Mouse (Mus musculus): ENCODE results near the gene Il31. TPM values are rescaled to one million over a fixed set of nuclear protein-coding genes. Genes with fewer than 3 reads are reported as not detected.

Il31 gene
- not detected in 2 replicates for polyA plus RNA-seq (2015; fragmentation: Nextera tagmentation; extraction: Ambion mirVana)

DNA sequence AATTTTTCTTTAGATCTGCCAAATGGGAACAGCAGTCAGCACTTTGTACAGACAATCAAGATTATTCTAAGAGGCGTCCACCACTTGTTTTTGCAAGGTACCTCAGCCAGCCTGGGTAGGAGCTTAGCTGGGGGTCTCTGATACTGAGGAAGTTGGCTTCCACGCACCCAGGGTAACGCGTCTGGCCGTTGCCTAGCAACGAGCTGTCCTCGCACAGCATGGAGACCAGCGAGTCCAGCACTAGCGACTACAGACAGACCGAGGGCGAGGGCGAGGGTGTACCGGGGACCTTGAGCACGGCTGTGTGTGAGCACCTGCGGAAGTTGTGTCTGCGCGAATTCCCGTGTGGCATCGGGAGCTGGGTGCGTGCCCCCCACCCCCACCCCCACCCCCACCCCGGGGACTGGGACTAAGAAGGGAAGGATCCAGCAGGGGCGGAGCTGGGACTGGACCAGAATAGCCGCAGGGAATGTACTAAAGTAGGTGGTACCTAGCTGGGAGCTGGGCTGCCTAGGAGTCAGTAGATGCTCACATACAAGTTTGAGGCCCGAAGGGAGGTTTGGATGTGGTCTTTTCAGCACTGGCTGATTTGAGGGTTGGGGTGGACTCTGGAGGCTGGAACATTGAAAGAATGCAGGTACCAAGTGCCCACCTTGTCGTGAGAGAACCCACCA, at the start of gene Il31, which contains the start of gene Lrrc43:
Gene Il31 (minus strand): TSS at position 378 of the 674 bp plus-strand sequence.
Gene Lrrc43 (plus strand): TSS at position 194 of the 674 bp plus-strand sequence.
- peak; percentile 18 for DNase-seq (ENCODE audit: low spot score)
- WGBS: 8% methylated on average over 25 of the region's 25 CpGs
- Histone ChIP-seq H3K36me3 (ENCODE audit: insufficient read depth, low read length) (no peaks in the 10 kb centered on the region), H3K9me3 (ENCODE audit: low read length) (no peaks in the 10 kb centered on the region), H3K27ac (ENCODE audit: low read length) (no peak within 1 kb of the TSS), H3K9ac (replicated peaks; ENCODE audit: low read depth) (no peak within 1 kb of the TSS), H3K4me2 (replicated peaks; ENCODE audit: low read depth, low read length) (0 out of 2 replicates have a peak within 1 kb of the TSS, but pooled peaks have one; percentile 25), H3K27me3 (replicated peaks; ENCODE audit: insufficient read depth, low read length) (peaks cover 6% of the 10 kb centered on the region; the same call in 1 of the 2 replicates), H3K4me1 (ENCODE audit: insufficient read depth, low read depth, low read length) (no peaks in the 10 kb centered on the region), H3K4me3 (ENCODE audit: low read depth, low read length) (no peak within 1 kb of the TSS)
- 0 out of 2 replicates have a peak, but pooled peaks have one; percentile 16 for ATAC-seq
- TF ChIP-seq EP300 (IDR thresholded peaks at IDR 0.05) (no peak), CTCF (IDR thresholded peaks at IDR 0.05) (no peak)

DNA sequence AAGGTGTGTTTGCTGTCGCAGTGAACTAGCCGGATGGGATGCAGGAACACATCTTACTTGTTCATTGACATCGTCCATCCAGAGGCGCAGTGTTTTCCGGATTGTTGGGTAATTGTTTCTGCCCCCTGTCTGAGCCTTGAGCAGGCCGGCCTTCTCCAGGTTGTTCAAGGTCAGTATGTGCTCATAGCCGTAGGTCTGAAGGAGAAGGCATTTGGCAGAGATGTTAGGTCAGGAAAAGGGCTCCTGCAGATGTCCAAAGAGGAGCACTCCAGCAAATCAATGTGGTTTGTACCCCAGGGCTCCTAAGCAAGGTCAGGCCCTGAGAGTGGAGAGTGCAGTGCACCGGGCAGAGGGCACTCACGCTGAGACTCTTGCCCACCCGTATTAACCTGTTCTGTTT, 44.5 kb upstream of the Il31 start:
- H3K4me2 ChIP-seq (replicated peaks; ENCODE audit: low read depth, low read length): no peak overlapping the region
- peaks cover 38% of the 10 kb centered on the region for H3K36me3 ChIP-seq (ENCODE audit: insufficient read depth, low read length)
- ATAC-seq (no peak), DNase-seq (ENCODE audit: low spot score) (no peak)
- H3K4me1 ChIP-seq (ENCODE audit: insufficient read depth, low read depth, low read length): no peaks in the 10 kb centered on the region
- no peaks in the 10 kb centered on the region for H3K9me3 ChIP-seq (ENCODE audit: low read length)
- no peak for TF ChIP-seq EP300 (IDR thresholded peaks at IDR 0.05)
- no peak for TF ChIP-seq CTCF (IDR thresholded peaks at IDR 0.05)
- H3K27me3 ChIP-seq (replicated peaks; ENCODE audit: insufficient read depth, low read length): no peaks in the 10 kb centered on the region
- H3K4me3 ChIP-seq (ENCODE audit: low read depth, low read length): no peak overlapping the region
- no peak overlapping the region for H3K27ac ChIP-seq (ENCODE audit: low read length)
- no peak overlapping the region for H3K9ac ChIP-seq (replicated peaks; ENCODE audit: low read depth)
- WGBS: 87% methylated on average over 10 of the region's 10 CpGs

DNA sequence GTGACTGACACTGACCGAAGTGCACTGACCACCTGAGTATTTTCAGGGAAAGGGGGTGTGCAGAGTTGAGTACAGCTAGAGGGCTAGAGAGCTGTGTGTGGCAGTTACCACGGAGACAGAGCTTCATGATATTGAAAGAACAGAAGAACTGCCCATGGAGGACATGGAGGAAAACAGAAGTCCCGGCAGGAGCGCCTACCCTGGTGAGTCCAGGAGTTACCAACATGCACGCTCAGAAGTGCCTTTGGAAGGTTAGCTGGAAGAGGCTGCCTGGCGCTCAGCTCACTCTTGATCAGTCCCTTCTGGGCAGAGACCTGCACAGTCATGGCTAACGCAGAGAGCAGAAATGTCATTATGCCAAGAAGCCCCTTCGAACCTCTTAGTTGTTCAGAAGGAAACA, 40.8 kb upstream of the Il31 start:
- no peaks in the 10 kb centered on the region for H3K9me3 ChIP-seq (ENCODE audit: low read length)
- no peak for TF ChIP-seq EP300 (IDR thresholded peaks at IDR 0.05)
- TF ChIP-seq CTCF (IDR thresholded peaks at IDR 0.05): no peak
- 79% methylated on average over 8 of the region's 8 CpGs for WGBS
- H3K27ac ChIP-seq (ENCODE audit: low read length): no peak overlapping the region
- DNase-seq (ENCODE audit: low spot score) (no peak), ATAC-seq (no peak)
- no peaks in the 10 kb centered on the region for H3K4me1 ChIP-seq (ENCODE audit: insufficient read depth, low read depth, low read length)
- H3K4me2 ChIP-seq (replicated peaks; ENCODE audit: low read depth, low read length): no peak overlapping the region
- H3K27me3 ChIP-seq (replicated peaks; ENCODE audit: insufficient read depth, low read length): no peaks in the 10 kb centered on the region
- peaks cover 29% of the 10 kb centered on the region for H3K36me3 ChIP-seq (ENCODE audit: insufficient read depth, low read length)
- H3K4me3 ChIP-seq (ENCODE audit: low read depth, low read length): no peak overlapping the region
- no peak overlapping the region for H3K9ac ChIP-seq (replicated peaks; ENCODE audit: low read depth)

DNA sequence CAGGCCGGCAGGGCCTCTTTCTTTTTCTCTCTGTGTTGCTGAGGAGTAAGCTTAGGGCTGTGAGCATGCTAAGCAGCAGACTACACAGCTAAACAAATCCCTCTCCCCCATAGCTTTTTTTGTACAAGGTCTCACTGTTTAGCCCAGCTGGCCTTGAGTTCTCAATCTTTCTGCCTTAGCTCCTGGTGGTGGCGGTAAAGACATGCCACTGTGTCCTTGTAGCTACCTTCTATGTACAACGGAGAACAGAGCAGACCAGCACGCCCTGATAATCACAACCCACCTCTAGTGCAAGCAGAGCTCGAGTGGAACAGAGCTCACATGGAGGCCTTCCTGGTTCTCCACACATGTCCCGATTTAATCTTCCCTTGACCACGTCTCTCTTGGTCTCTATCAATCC, 39.4 kb upstream of the Il31 start:
- peaks cover 5% of the 10 kb centered on the region; the same call in 1 of the 2 replicates for H3K4me1 ChIP-seq (ENCODE audit: insufficient read depth, low read depth, low read length)
- no peak overlapping the region for H3K27ac ChIP-seq (ENCODE audit: low read length)
- H3K36me3 ChIP-seq (ENCODE audit: insufficient read depth, low read length): peaks cover 18% of the 10 kb centered on the region; the same call in 1 of the 2 replicates
- H3K4me3 ChIP-seq (ENCODE audit: low read depth, low read length): no peak overlapping the region
- no peak overlapping the region for H3K4me2 ChIP-seq (replicated peaks; ENCODE audit: low read depth, low read length)
- DNase-seq (ENCODE audit: low spot score) (no peak), ATAC-seq (no peak)
- TF ChIP-seq EP300 (IDR thresholded peaks at IDR 0.05) (no peak), CTCF (IDR thresholded peaks at IDR 0.05) (no peak)
- H3K27me3 ChIP-seq (replicated peaks; ENCODE audit: insufficient read depth, low read length): no peaks in the 10 kb centered on the region
- H3K9me3 ChIP-seq (ENCODE audit: low read length): no peaks in the 10 kb centered on the region
- 68% methylated on average over 7 of the region's 7 CpGs for WGBS
- H3K9ac ChIP-seq (replicated peaks; ENCODE audit: low read depth): no peak overlapping the region

DNA sequence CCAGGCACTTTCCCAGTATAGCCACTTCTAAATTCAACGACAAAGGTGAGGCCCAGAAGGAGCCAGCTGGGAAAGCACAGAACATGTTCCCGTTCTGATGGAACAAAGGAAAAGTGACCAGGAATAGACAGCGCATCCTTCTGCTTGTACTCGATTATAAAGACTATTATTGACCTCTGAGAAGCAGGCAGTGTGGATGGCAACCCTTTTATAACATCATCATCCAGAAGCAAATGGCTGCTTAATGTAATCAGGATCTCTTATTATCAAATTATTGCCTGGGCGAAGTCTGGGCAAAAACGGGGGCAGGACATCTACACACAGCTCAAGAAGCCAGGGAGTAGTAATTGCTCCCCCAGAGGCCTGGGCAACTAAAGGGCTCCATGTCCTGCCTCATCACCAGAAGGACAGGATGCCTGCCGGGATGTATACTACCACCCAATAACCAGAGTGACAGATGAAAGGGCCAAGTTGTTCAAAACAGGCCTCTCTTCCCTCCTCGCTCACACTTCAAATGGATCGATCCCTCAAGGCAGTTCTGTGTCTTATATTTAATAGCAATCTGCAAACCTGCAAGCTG, 36.7 kb upstream of the Il31 start:
- Histone ChIP-seq H3K36me3 (ENCODE audit: insufficient read depth, low read length) (peaks cover 3% of the 10 kb centered on the region; the same call in 1 of the 2 replicates), H3K27me3 (replicated peaks; ENCODE audit: insufficient read depth, low read length) (no peaks in the 10 kb centered on the region), H3K4me1 (ENCODE audit: insufficient read depth, low read depth, low read length) (peaks cover 9% of the 10 kb centered on the region; the same call in 1 of the 2 replicates), H3K4me3 (ENCODE audit: low read depth, low read length) (no peak overlapping the region), H3K9me3 (ENCODE audit: low read length) (no peaks in the 10 kb centered on the region), H3K27ac (ENCODE audit: low read length) (no peak overlapping the region), H3K9ac (replicated peaks; ENCODE audit: low read depth) (no peak overlapping the region), H3K4me2 (replicated peaks; ENCODE audit: low read depth, low read length) (no peak overlapping the region)
- WGBS: 90% methylated on average over 9 of the region's 9 CpGs
- TF ChIP-seq CTCF (IDR thresholded peaks at IDR 0.05) (no peak), EP300 (IDR thresholded peaks at IDR 0.05) (no peak)
- ATAC-seq: no peak
- DNase-seq (ENCODE audit: low spot score): no peak

DNA sequence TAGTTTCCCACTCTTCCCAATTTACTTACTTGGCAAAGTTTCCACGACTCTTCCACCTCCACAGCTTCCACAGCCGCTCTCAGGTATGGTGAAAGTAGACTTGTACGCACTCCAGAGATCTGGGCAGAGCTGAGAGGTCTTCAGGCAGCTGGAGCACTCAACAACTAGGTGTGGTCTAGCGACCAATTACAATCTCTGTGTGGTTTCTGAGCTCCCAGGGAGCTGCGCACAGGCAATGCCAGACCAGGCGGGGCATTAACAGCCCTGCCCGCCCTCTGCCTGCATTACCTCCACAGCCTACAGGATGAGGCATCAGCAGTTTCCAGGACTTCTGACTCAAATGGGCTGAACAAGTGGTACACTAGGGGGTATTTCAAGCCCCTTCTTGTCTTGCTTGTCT, 36.0 kb upstream of the Il31 start, which contains the start of gene Gm49027:
Gene Gm49027 (minus strand): TSS at position 208 of the 400 bp plus-strand sequence.
- no peaks in the 10 kb centered on the region; the same call in 1 of the 2 replicates for H3K36me3 ChIP-seq (ENCODE audit: insufficient read depth, low read length)
- no peak within 1 kb of the TSS for H3K27ac ChIP-seq (ENCODE audit: low read length)
- peak; percentile 37 for DNase-seq (ENCODE audit: low spot score)
- H3K9me3 ChIP-seq (ENCODE audit: low read length): no peaks in the 10 kb centered on the region
- TF ChIP-seq EP300 (IDR thresholded peaks at IDR 0.05): no peak
- TF ChIP-seq CTCF (IDR thresholded peaks at IDR 0.05): no peak
- H3K4me2 ChIP-seq (replicated peaks; ENCODE audit: low read depth, low read length): peak within 1 kb of the TSS; percentile 98
- no peak within 1 kb of the TSS for H3K9ac ChIP-seq (replicated peaks; ENCODE audit: low read depth)
- 69% methylated on average over 7 of the region's 7 CpGs for WGBS
- peak; percentile 20 for ATAC-seq
- H3K4me3 ChIP-seq (ENCODE audit: low read depth, low read length): peak within 1 kb of the TSS; percentile 85
- no peaks in the 10 kb centered on the region for H3K27me3 ChIP-seq (replicated peaks; ENCODE audit: insufficient read depth, low read length)
- peaks cover 9% of the 10 kb centered on the region; the same call in 1 of the 2 replicates for H3K4me1 ChIP-seq (ENCODE audit: insufficient read depth, low read depth, low read length)
